Mouse (Mus musculus): ENCODE data around the gene Notch2. TPM values are rescaled to one million over a fixed set of nuclear protein-coding genes. Genes with fewer than 3 reads are reported as not detected.
"Not testable (repeated sequence)": the region's sequence is repeated elsewhere in the genome, so short reads cannot be mapped to it uniquely, and the experiment has no call there.

Gene Notch2
- polyA plus RNA-seq, 1 experiment from 2014 or later, result 9.0 TPM

GRCm38 (mm10) chr3:98119338-98119737, 106.0 kb downstream of the Notch2 start:
- no peaks in the 10 kb centered on the region for H3K9me3 ChIP-seq (replicated peaks)
- no peak overlapping the region for H3K4me2 ChIP-seq
- H3K4me1 ChIP-seq, result no peaks in the 10 kb centered on the region
- H3K9ac ChIP-seq (replicated peaks), result no peak overlapping the region
- H3K27me3 ChIP-seq (replicated peaks), result no peaks in the 10 kb centered on the region
- WGBS, result 72% methylated on average over 6 of the region's 6 CpGs
- no peak overlapping the region for H3K4me3 ChIP-seq (replicated peaks)
- no peak for ATAC-seq (ENCODE audit: low FRiP score)
- H3K36me3 ChIP-seq, result peaks cover 20% of the 10 kb centered on the region
- no peak overlapping the region for H3K27ac ChIP-seq (replicated peaks)

GRCm38 (mm10) chr3:98120884-98121283, 107.6 kb downstream of the Notch2 start:
- ATAC-seq (ENCODE audit: low FRiP score), result no peak
- H3K27me3 ChIP-seq (replicated peaks), result no peaks in the 10 kb centered on the region
- no peak overlapping the region for H3K9ac ChIP-seq (replicated peaks)
- H3K4me1 ChIP-seq, result no peaks in the 10 kb centered on the region
- H3K36me3 ChIP-seq, result peaks cover 20% of the 10 kb centered on the region
- no peaks in the 10 kb centered on the region for H3K9me3 ChIP-seq (replicated peaks)
- 20% methylated on average over 6 of the region's 6 CpGs for WGBS
- no peak overlapping the region for H3K27ac ChIP-seq (replicated peaks)
- no peak overlapping the region for H3K4me3 ChIP-seq (replicated peaks)
- no peak overlapping the region for H3K4me2 ChIP-seq

- H3K27ac ChIP-seq (replicated peaks), result no peak overlapping the region
- no peaks in the 10 kb centered on the region for H3K4me1 ChIP-seq
- H3K27me3 ChIP-seq (replicated peaks), result no peaks in the 10 kb centered on the region
- 94% methylated on average over 2 of the region's 2 CpGs for WGBS
- no peak for ATAC-seq (ENCODE audit: low FRiP score)
- peaks cover 15% of the 10 kb centered on the region for H3K36me3 ChIP-seq
- no peak overlapping the region for H3K9ac ChIP-seq (replicated peaks)
- H3K4me2 ChIP-seq, result no peak overlapping the region
- no peak overlapping the region for H3K4me3 ChIP-seq (replicated peaks)
- no peaks in the 10 kb centered on the region for H3K9me3 ChIP-seq (replicated peaks)
These were observed 114.4 kb downstream of the Notch2 start for GRCm38 (mm10) chr3:98127775-98128174.

GRCm38 (mm10) chr3:98128716-98129115, 115.4 kb downstream of the Notch2 start:
- H3K27me3 ChIP-seq (replicated peaks), result no peaks in the 10 kb centered on the region
- no peak overlapping the region for H3K4me2 ChIP-seq
- no peak overlapping the region for H3K9ac ChIP-seq (replicated peaks)
- H3K36me3 ChIP-seq, result peaks cover 16% of the 10 kb centered on the region
- WGBS, result 92% methylated on average over 5 of the region's 5 CpGs
- H3K4me3 ChIP-seq (replicated peaks), result no peak overlapping the region
- no peaks in the 10 kb centered on the region for H3K4me1 ChIP-seq
- H3K27ac ChIP-seq (replicated peaks), result no peak overlapping the region
- ATAC-seq (ENCODE audit: low FRiP score), result no peak
- H3K9me3 ChIP-seq (replicated peaks), result no peaks in the 10 kb centered on the region

- not testable (repeated sequence) for H3K27me3 ChIP-seq (replicated peaks); H3K9ac ChIP-seq (replicated peaks); ATAC-seq (ENCODE audit: low FRiP score); H3K4me1 ChIP-seq; H3K4me3 ChIP-seq (replicated peaks); H3K27ac ChIP-seq (replicated peaks); H3K4me2 ChIP-seq; H3K9me3 ChIP-seq (replicated peaks)
- WGBS, result 89% methylated on average over 4 of the region's 4 CpGs
- H3K36me3 ChIP-seq, result peaks cover 24% of the 10 kb centered on the region
These were observed 118.8 kb downstream of the Notch2 start for GRCm38 (mm10) chr3:98132140-98132539.

GRCm38 (mm10) chr3:98132636-98133035, 119.3 kb downstream of the Notch2 start:
- Histone ChIP-seq H3K9me3 (replicated peaks) (no peaks in the 10 kb centered on the region), H3K9ac (replicated peaks) (no peak overlapping the region), H3K4me1 (no peaks in the 10 kb centered on the region), H3K4me3 (replicated peaks) (no peak overlapping the region), H3K4me2 (no peak overlapping the region), H3K27ac (replicated peaks) (no peak overlapping the region), H3K36me3 (peaks cover 29% of the 10 kb centered on the region), H3K27me3 (replicated peaks) (no peaks in the 10 kb centered on the region)
- 93% methylated on average over 8 of the region's 8 CpGs for WGBS
- ATAC-seq (ENCODE audit: low FRiP score), result no peak

- no peak overlapping the region for H3K27ac ChIP-seq (replicated peaks)
- ATAC-seq (ENCODE audit: low FRiP score), result no peak
- WGBS, result 96% methylated on average over 15 of the region's 15 CpGs
These were observed 128.1 kb downstream of the Notch2 start for GRCm38 (mm10) chr3:98141456-98141855.

GRCm38 (mm10) chr3:98142862-98143261, 129.5 kb downstream of the Notch2 start:
- 99% methylated on average over 13 of the region's 13 CpGs for WGBS
- peaks cover 52% of the 10 kb centered on the region for H3K36me3 ChIP-seq
- no peak overlapping the region for H3K4me3 ChIP-seq (replicated peaks)
- no peak overlapping the region for H3K9ac ChIP-seq (replicated peaks)
- H3K4me2 ChIP-seq, result no peak overlapping the region
- no peaks in the 10 kb centered on the region for H3K4me1 ChIP-seq
- H3K9me3 ChIP-seq (replicated peaks), result no peaks in the 10 kb centered on the region
- no peaks in the 10 kb centered on the region for H3K27me3 ChIP-seq (replicated peaks)
- ATAC-seq (ENCODE audit: low FRiP score), result no peak
- H3K27ac ChIP-seq (replicated peaks), result no peak overlapping the region

More at GRCm38 (mm10) chr3:98141456-98141855, 128.1 kb downstream of the Notch2 start:
- Histone ChIP-seq H3K9ac (replicated peaks) (no peak overlapping the region), H3K4me3 (replicated peaks) (no peak overlapping the region), H3K9me3 (replicated peaks) (no peaks in the 10 kb centered on the region), H3K27me3 (replicated peaks) (no peaks in the 10 kb centered on the region), H3K4me2 (no peak overlapping the region), H3K4me1 (no peaks in the 10 kb centered on the region), H3K36me3 (peaks cover 43% of the 10 kb centered on the region)

GRCm38 (mm10) chr3:98145204-98145603, 131.9 kb downstream of the Notch2 start:
- 84% methylated on average over 10 of the region's 10 CpGs for WGBS
- Histone ChIP-seq H3K9me3 (replicated peaks) (no peaks in the 10 kb centered on the region), H3K9ac (replicated peaks) (no peak overlapping the region), H3K4me3 (replicated peaks) (no peak overlapping the region), H3K4me2 (no peak overlapping the region), H3K27me3 (replicated peaks) (no peaks in the 10 kb centered on the region), H3K27ac (replicated peaks) (no peak overlapping the region), H3K36me3 (peaks cover 52% of the 10 kb centered on the region), H3K4me1 (no peaks in the 10 kb centered on the region)
- ATAC-seq (ENCODE audit: low FRiP score), result no peak

- 97% methylated on average over 29 of the region's 29 CpGs for WGBS
- peaks cover 44% of the 10 kb centered on the region for H3K36me3 ChIP-seq
- no peak for ATAC-seq (ENCODE audit: low FRiP score)
These were observed 133.4 kb downstream of the Notch2 start for GRCm38 (mm10) chr3:98146471-98147410.

GRCm38 (mm10) chr3:98147706-98148105, 134.4 kb downstream of the Notch2 start:
- Histone ChIP-seq H3K4me2 (no peak overlapping the region), H3K4me1 (no peaks in the 10 kb centered on the region), H3K27ac (replicated peaks) (no peak overlapping the region), H3K27me3 (replicated peaks) (no peaks in the 10 kb centered on the region), H3K4me3 (replicated peaks) (no peak overlapping the region), H3K36me3 (peaks cover 41% of the 10 kb centered on the region), H3K9ac (replicated peaks) (no peak overlapping the region), H3K9me3 (replicated peaks) (no peaks in the 10 kb centered on the region)
- ATAC-seq (ENCODE audit: low FRiP score), result no peak
- 94% methylated on average over 14 of the region's 14 CpGs for WGBS

More at GRCm38 (mm10) chr3:98146471-98147410, 133.4 kb downstream of the Notch2 start:
- Histone ChIP-seq H3K27me3 (replicated peaks) (no peaks in the 10 kb centered on the region), H3K27ac (replicated peaks) (no peak overlapping the region), H3K4me2 (no peak overlapping the region), H3K9ac (replicated peaks) (no peak overlapping the region), H3K9me3 (replicated peaks) (no peaks in the 10 kb centered on the region), H3K4me3 (replicated peaks) (no peak overlapping the region), H3K4me1 (no peaks in the 10 kb centered on the region)

- 95% methylated on average over 11 of the region's 11 CpGs for WGBS
- H3K27ac ChIP-seq (replicated peaks), result no peak overlapping the region
These were observed 136.6 kb downstream of the Notch2 start for GRCm38 (mm10) chr3:98149881-98150280.

More at GRCm38 (mm10) chr3:98149881-98150280, 136.6 kb downstream of the Notch2 start:
- H3K27me3 ChIP-seq (replicated peaks), result no peaks in the 10 kb centered on the region
- peaks cover 34% of the 10 kb centered on the region for H3K36me3 ChIP-seq
- no peak for ATAC-seq (ENCODE audit: low FRiP score)
- H3K4me3 ChIP-seq (replicated peaks), result no peak overlapping the region
- H3K4me1 ChIP-seq, result no peaks in the 10 kb centered on the region
- H3K9ac ChIP-seq (replicated peaks), result no peak overlapping the region
- H3K9me3 ChIP-seq (replicated peaks), result no peaks in the 10 kb centered on the region
- H3K4me2 ChIP-seq, result no peak overlapping the region

Data from neural tube, embryonic 15.5 days (tissue).